Mouse (Mus musculus): ENCODE measurements at regions not wholly inside any gene's neighbourhood (a gene's known extent, or its start where the extent isn't known, plus 50 kb on each side); places are given as distances from the start of the nearest gene placed in this dataset.

GRCm38 (mm10) chr15:90034356-90034755 lies 189.8 kb upstream of the Alg10b start:
- TF ChIP-seq CTCF (IDR thresholded peaks at IDR 0.05; ENCODE audit: extremely low read depth, insufficient read depth, low read length), result no peak
- no peak for TF ChIP-seq POLR2A (IDR thresholded peaks at IDR 0.05; ENCODE audit: extremely low read depth, insufficient read depth, low read length)
